ENCODE assay signal across 26 mouse cellular contexts in genomic region chr3:103714236-103714875, GRCm38 (mm10). TPM values are rescaled to one million over a fixed set of nuclear protein-coding genes. Genes with fewer than 3 reads are reported as not detected.
DNase-seq lines count a peak whose midpoint lies in the region; ATAC-seq and TF ChIP-seq lines count a peak whose summit lies in the region.
"Had no signal": no experiment of that assay in that cellular context is flagged by ENCODE, and none has a peak within 500 bp of the region (broad histone marks: within the 10 kb centered on the region; RNA-seq: fewer than 3 reads in every experiment).

No protein-coding gene starts in this region.

- no peak overlapping the region for H3K27ac ChIP-seq in ES-E14 (ENCODE audit: insufficient read depth, low read depth, low read length, poor library complexity, severe bottlenecking)
- H3K27ac ChIP-seq: embryonic facial prominence, embryonic 15.5 days; forebrain, embryonic 10.5 days; heart, embryonic 15.5 days; hindbrain, embryonic 15.5 days; limb, embryonic 12.5 days; midbrain, embryonic 12.5 days had no signal

- H3K4me3 ChIP-seq in ES-E14 (ENCODE audit: insufficient read depth in 1 of 2, low read depth in 1 of 2, low read length in 2 of 2, poor library complexity in 1 of 2, severe bottlenecking in 1 of 2), result peak overlapping the region in 1 of 2 experiments; percentile 39; a peak in 1 of 4 replicates
- H3K4me3 ChIP-seq: embryonic facial prominence, embryonic 15.5 days; forebrain, embryonic 10.5 days; heart, embryonic 15.5 days; hindbrain, embryonic 15.5 days; limb, embryonic 12.5 days; midbrain, embryonic 12.5 days had no signal

- no peak overlapping the region for H3K9ac ChIP-seq in ES-E14 (ENCODE audit: insufficient read depth, low read depth, low read length, poor library complexity, severe bottlenecking)
- H3K9ac ChIP-seq: embryonic facial prominence, embryonic 15.5 days; heart, embryonic 15.5 days; hindbrain, embryonic 15.5 days; limb, embryonic 12.5 days; liver, postnatal 0 days; midbrain, embryonic 12.5 days had no signal

- no peaks in the 10 kb centered on the region for H3K36me3 ChIP-seq in ES-E14 (ENCODE audit: control insufficient read depth, insufficient read depth, low read length, poor library complexity, severe bottlenecking)
- H3K36me3 ChIP-seq: embryonic facial prominence, embryonic 15.5 days; forebrain, embryonic 10.5 days; heart, embryonic 15.5 days; hindbrain, embryonic 15.5 days; limb, embryonic 12.5 days; midbrain, embryonic 12.5 days had no signal

- peak; percentile 88 for DNase-seq in heart, adult 11 months
- DNase-seq in heart, adult 8-10 months (ENCODE audit: low spot score), result no peak
- DNase-seq in ES-E14 (ENCODE audit: low read depth, low spot score), result peak; percentile 40
- DNase-seq in thymus, postnatal 25 days, result peak; percentile 56
- no peak for DNase-seq in adrenal gland, postnatal 25 days
- no peak for DNase-seq in adrenal gland, postnatal 36 days
- DNase-seq: cerebellum, adult 11-12 months; cerebellum, postnatal 36 days; gastrocnemius, postnatal 36 days; heart, postnatal 36 days; kidney, adult 8-10 months; kidney, postnatal 10 days; liver, postnatal 0 days; lung, postnatal 10 days had no signal

- H3K9me3 ChIP-seq in ES-E14 (ENCODE audit: control insufficient read depth, insufficient read depth, low read depth, low read length), result no peaks in the 10 kb centered on the region
- H3K9me3 ChIP-seq: embryonic facial prominence, embryonic 15.5 days; forebrain, embryonic 10.5 days; heart, embryonic 15.5 days; hindbrain, embryonic 15.5 days; limb, embryonic 12.5 days; midbrain, embryonic 12.5 days had no signal

- ATAC-seq in erythroblast, adult 5-6 weeks (replicated peaks; ENCODE audit: low FRiP score, poor library complexity, severe bottlenecking), result 0 out of 2 replicates have a peak, but pooled peaks have one; percentile 37
- ATAC-seq: liver, postnatal 0 days had no signal

- in situ Hi-C loops in ES-E14 (cut with MboI; ENCODE audit: low sequenced_read_pairs in 2 of 2, unreplicated experiment in 2 of 2), result no loop called here

- no peaks in the 10 kb centered on the region for H3K4me1 ChIP-seq in ES-E14 (ENCODE audit: control insufficient read depth in 2 of 2, insufficient read depth in 2 of 2, low read length in 2 of 2, poor library complexity in 1 of 2)

TF ChIP-seq in ES-E14, 5 proteins besides CTCF, POLR2A, EP300 and RAD21:
- TF ChIP-seq HCFC1 (IDR thresholded peaks at IDR 0.05; ENCODE audit: borderline replicate concordance, insufficient read depth, low read length) (no peak), CHD2 (IDR thresholded peaks at IDR 0.05; ENCODE audit: low read depth, low read length) (no peak), ZNF384 (IDR thresholded peaks at IDR 0.05; ENCODE audit: low read depth, low read length) (no peak), MAFK (IDR thresholded peaks at IDR 0.05; ENCODE audit: insufficient read depth, low read depth, low read length) (no peak), ZC3H11A (IDR thresholded peaks at IDR 0.05; ENCODE audit: borderline replicate concordance, low read depth, low read length) (no peak)

RNA-seq across cellular contexts. Expression of gene Olfml3, which starts 23.4 kb away (rescaled TPM):
- total RNA-seq in heart, adult 8-10 months (2022), result 1 to 10 TPM; 4.4 to 5.2 (median 5.0) TPM
- total RNA-seq in ES-E14 (2012; rRNA removed), result 0.79 and 1.2 TPM in 2 replicates
- total RNA-seq in erythroblast, adult 5-6 weeks (2015; ENCODE audit: low replicate concordance), result 1.9 and 4.0 TPM in 2 replicates
- total RNA-seq in erythroblast, adult 5-6 weeks (2017; ENCODE audit: low replicate concordance), result 1.8 and 2.2 TPM in 2 replicates
- total RNA-seq in adrenal gland, postnatal 25 days (2021), result 6.9 and 9.0 TPM in 2 replicates
- total RNA-seq in adrenal gland, postnatal 36 days (2021), result 10 to 100 TPM; 14.4 to 19.5 TPM

RNA-seq across cellular contexts. Expression of gene Gm10964, which starts 24.8 kb away (rescaled TPM):
- not detected for total RNA-seq in heart, adult 8-10 months (2022)
- not detected in 2 replicates for total RNA-seq in ES-E14 (2012; rRNA removed)
- not detected in 2 replicates for total RNA-seq in erythroblast, adult 5-6 weeks (2015; ENCODE audit: low replicate concordance)
- total RNA-seq in erythroblast, adult 5-6 weeks (2017; ENCODE audit: low replicate concordance), result not detected in 2 replicates
- not detected in 2 replicates for total RNA-seq in adrenal gland, postnatal 25 days (2021)
- not detected for total RNA-seq in adrenal gland, postnatal 36 days (2021)
- total RNA-seq: adrenal gland, adult 18-20 months; gastrocnemius, adult 18-20 months; gastrocnemius, postnatal 36 days; heart, postnatal 36 days; layer of hippocampus, adult 18-20 months; layer of hippocampus, postnatal 25 days; megakaryocyte progenitor cell, adult 5-6 weeks had no signal

Comparison
In these comparisons a context has a peak if more than half of its experiments do, and no peak if none do; other contexts are left out.
1. DNase-seq: peak in heart, adult 11 months (single experiment), ES-E14 (single experiment) and thymus, postnatal 25 days (single experiment); none in heart, adult 8-10 months (single experiment), adrenal gland, postnatal 25 days (single experiment) and adrenal gland, postnatal 36 days (0 of 2).